Mouse (Mus musculus) left cerebral cortex, postnatal 36 days (tissue): Measurements from ENCODE around the gene Med29. TPM values are rescaled to one million over a fixed set of nuclear protein-coding genes. Genes with fewer than 3 reads are reported as not detected.
"Not testable (repeated sequence)": the region's sequence is repeated elsewhere in the genome, so short reads cannot be mapped to it uniquely, and the experiment has no call there.

Experiments
- DNase-seq, 2 experiments: peaks; one replicate each; pipeline ENCODE4 v3.0.0; 2021 to 2022; ENCODE audit warnings: low spot score in 2 of 2, mixed read lengths in 1 of 2
- intact Hi-C: fragments of 180-260 bp; cut with DNase I; formaldehyde crosslinking; loops from one replicate; pipeline ENCODE4 v1.15.1; 2025
- total RNA-seq, 2 experiments: library from RNA; stranded (reverse); gene quantifications; 2 replicates each; pipeline ENCODE4 v1.2.3; 2021

Med29 gene
- total RNA-seq, 2 experiments from 2014 or later: 17.9 to 21.3 TPM

DNA sequence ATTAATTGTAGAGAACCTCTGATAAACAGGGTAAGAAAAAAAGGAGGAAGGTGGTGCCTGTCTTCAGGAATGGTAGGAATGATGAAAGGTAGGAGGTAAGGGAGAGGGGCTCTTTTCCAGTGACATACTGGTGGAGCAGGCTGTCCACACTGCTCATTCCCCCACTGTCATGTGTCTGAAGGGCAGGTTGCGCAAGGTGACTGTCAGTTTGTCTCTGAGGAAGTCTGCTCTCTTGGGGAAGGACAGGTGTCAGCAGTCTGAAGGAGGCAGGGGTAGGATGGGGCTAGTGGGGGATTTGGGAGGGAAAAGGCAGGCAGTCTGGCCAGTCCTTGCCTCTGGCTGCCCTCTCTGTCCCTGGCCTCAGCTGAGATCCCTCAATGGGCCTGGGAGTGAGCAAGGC, 8.5 kb upstream of the Med29 start:
- intact Hi-C loops: no loop called here
- DNase-seq: no peak

DNA sequence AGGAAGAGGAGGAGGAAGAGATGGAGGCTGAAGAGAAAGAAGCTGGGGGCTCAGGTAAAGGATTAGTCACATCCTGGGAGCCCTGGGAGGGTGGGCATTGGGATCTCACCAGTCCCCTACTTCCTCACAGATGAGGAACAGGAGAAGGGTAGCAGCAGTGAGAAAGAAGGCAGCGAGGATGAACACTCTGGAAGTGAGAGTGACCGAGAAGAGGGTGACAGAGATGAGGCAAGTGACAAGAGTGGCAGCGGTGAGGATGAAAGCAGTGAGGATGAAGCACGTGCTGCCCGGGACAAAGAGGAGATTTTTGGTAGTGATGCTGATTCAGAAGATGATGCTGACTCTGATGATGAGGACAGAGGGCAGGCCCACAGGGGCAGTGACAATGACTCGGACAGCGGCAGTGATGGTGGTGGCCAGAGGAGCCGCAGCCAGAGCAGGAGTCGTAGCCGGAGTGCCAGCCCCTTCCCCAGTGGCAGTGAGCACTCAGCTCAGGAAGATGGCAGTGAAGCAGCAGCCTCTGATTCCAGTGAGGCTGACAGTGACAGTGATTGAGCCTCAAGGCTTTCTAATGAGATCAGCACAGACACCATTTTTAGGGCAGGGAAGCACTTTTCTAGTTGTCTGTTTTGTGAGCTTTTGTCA, 6.3 kb upstream of the Med29 start:
- DNase-seq: no peak
- intact Hi-C loops: no loop called here

GRCm38 (mm10) chr7:28398000-28398399, 5.5 kb upstream of the Med29 start:
- intact Hi-C loops: no loop called here
- no peak for DNase-seq

- intact Hi-C loops: no loop called here
- DNase-seq: no peak
Measured at GRCm38 (mm10) chr7:28395425-28395824, 2.9 kb upstream of the Med29 start.

DNA sequence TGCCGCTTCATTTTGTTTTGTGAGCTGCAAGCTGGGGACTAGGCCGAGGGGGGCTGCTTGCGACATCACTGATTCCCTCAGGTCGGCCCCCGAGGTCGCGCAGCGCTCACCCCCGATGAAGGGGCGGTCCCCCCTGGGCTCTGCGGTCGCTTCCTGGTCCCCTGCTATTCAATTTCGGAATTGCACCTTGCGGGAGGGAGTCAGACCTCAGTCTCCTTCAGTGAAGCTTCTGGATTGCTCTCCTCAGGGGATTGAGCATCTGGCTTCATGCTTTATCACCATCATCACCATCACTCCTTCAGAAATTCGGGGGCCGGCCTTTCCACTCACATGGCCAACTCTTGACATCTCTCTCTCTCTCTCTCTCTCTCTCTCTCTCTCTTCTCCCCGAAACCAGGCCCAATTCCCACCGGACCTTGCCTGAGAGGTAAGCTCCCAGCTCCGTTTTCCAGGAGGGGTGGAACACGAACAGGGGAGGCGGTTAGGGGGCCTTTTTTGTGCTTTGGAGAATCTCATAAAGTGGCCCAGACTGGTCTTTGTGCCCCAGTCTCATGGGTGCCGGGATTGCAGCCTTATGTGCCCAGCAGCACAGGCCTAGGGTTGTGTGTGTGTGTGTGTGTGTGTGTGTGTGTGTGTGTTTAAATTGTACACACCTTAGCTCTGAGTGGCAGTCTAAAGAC, 904 bp upstream of the Med29 start:
- DNase-seq: no peak
- intact Hi-C loops: no loop called here

DNA sequence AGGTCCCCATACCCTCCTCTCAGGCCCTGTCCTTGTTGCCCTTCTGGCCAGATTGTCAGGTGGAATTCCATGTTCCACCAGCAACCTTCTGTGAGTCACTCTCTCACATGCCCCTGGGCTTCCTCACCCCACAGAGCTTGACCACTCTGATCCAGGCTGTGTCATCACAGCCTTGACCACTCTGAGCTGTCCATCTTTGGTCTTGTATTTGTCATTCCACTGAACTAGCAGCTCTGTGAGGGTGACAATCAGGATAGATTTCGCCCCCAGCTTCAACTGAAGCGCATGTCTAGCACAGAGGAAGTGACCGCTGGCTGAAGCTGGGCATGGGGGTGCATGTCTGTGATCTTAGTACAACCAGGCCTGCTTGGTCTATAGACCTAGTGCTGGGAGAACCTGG, 2.2 kb downstream of the Med29 start:
- no peak for DNase-seq
- intact Hi-C loops: no loop called here

DNA sequence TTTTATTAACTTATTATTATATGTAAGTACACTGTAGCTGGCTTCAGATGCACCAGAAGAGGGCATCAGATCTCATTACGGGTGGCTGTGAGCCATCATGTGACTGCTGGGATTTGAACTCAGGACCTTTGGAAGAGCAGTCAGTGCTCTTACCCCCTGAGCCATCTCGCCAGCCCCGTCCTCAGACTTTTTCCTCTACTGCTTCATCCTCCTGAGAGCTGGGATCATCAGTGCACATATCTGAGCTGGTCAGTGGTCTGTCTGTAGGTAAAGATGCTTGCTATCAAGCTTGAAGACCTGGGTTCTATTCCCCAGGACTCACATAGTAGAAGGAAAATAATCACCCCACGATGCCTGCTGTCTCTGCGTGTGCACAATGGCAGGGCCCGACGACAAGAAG, 5.1 kb downstream of the Med29 start:
- intact Hi-C loops, DNase-seq: not testable (repeated sequence)

- not testable (repeated sequence) for DNase-seq
- intact Hi-C loops: loop anchor here (1.0 kb wide), 1 partner anchor 14 kb away; no protein-coding TSS in a partner anchor
Measured at GRCm38 (mm10) chr7:28386877-28387276, 5.6 kb downstream of the Med29 start.

DNA sequence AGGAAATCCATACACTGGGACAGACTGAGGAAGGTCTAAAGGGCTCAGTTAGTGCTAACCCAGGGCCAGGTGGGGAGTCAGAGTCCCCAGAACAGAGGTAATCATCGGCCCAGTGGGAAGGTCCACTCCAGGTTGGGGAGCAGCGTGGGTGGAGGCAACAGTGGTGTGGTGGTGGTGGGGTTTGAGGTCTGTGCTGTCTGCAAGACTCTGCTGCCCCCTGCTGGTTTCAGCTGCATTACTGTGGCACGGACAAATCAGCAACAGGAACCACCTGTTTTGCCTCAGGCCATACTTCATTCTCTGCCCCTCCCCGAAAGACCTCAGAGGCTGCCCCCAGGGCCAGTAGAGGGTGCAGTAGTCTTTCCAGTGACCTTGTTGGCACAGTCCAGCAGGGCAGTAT, 6.0 kb downstream of the Med29 start:
- DNase-seq: peak; percentile 49 to 66
- intact Hi-C loops: loop anchor here (1.0 kb wide), 1 partner anchor 13 kb away; no protein-coding TSS in a partner anchor

DNA sequence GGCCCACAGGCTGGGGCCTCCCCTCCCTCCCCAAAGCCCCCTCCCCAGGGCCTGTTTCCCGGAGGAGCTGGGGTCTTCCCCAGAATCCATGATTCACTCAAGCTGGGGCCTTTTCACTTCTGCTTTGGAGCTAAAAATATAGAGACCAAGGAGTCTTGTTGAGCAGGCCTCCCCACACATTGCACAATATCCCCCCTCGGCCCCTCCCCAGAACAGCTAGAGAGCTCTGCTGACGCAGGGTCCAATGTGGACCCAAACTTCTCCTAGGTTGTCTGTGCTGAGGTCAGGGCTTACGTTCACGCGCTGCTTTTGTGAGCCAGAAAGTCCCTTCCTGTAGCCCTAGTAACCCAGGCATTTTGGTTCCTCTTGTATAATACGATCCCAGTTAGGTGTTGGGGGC, 6.5 kb downstream of the Med29 start:
- no peak for DNase-seq
- intact Hi-C loops: loop anchor here (1.0 kb wide), 1 partner anchor 13 kb away; no protein-coding TSS in a partner anchor

GRCm38 (mm10) chr7:28385196-28385595, 7.3 kb downstream of the Med29 start:
- no peak for DNase-seq
- intact Hi-C loops: no loop called here

- intact Hi-C loops: no loop called here
- DNase-seq: no peak
Measured at GRCm38 (mm10) chr7:28384162-28384561, 8.3 kb downstream of the Med29 start.

DNA sequence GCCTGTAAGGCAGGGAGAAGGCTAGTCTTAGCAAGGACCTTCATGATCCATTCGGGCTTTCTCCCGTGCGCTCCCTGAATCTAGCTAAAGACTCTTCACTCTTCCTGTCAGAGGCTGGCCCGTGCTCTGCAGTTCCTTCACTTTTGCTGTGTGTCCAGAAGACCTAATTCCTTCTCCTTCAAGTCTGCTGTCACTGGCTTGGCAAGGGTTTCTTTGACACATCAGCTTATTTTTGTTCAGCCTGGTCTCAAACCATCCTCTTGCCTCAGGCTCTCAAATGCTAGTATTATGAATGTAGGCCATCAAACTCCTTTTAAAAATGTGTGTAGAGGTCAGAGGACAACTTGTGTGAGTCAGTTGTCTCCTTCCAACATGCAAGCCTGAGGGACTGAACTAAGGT, 8.9 kb downstream of the Med29 start:
- intact Hi-C loops: no loop called here
- DNase-seq: no peak

DNA sequence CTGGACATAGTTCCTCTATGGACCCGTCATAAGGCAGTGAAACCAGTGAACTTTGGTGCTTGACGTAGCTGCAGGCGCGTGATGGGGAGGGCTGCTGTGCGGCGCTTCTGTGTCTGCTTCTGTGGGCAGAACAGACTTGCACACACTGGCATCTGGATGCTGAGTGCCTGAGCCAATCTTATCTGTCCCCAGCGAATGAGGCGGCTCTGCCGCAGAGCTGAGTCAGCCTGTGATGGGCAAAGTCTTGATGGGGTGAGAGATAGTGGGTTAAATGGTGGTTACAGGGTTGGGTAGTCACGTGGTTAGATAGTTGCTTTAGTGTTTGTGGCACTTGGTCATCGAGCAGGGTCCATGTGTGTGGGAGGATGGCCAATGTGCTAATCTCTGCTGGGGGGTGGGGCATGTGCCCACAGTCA, 9.5 kb downstream of the Med29 start:
- DNase-seq: peak; percentile 68 to 72
- intact Hi-C loops: no loop called here

DNA sequence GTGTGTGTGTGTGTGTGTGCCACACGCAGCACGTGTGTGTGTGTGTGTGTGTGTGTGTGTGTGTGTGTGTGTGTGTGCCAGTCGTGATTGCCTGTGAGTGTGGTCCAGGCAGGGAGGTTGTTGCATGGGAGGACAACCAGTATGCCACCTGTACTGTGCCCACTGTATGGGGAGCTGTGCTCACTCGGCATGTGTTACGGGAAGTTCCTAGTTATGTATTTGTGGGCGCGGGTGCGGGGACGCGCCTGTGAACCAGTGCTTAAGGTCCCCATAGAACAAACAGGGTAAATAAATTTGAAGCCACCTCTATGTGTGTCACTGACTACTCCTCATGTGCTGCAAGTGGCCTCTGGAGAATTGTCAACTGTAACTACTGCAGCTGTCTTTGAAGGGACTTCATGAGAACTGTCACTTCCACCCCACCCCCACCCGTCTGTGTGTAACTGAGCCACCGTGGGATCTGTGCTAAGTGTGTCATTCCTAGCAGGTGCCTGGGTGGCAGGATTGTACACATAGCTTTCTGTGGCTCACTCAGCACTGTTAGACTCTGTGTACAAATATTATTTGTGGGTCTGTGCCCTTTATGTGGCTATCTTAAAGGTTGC, 10.1 kb downstream of the Med29 start:
- no peak for DNase-seq
- intact Hi-C loops: no loop called here

DNA sequence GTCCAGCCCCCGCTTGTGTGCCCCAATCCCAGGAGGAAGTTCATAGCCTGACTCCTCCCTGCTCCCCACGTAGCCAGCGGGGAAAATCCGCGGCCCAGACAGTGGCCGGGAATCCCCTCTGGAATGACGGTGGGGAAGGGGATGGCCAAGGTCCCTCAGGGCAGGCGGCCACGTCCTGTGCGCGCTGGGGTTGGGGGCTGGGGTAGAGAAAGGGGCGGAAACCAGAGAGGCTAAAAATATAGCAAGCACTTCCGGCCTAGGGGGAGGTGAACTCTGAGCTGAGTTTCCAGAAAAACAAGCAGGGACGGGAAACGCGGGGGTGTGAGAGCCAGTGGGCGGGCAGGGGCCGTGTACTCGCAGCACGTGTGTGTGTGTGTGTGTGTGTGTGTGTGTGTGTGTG, 10.6 kb downstream of the Med29 start:
- intact Hi-C loops: no loop called here
- peak; percentile 39 to 40 for DNase-seq

DNA sequence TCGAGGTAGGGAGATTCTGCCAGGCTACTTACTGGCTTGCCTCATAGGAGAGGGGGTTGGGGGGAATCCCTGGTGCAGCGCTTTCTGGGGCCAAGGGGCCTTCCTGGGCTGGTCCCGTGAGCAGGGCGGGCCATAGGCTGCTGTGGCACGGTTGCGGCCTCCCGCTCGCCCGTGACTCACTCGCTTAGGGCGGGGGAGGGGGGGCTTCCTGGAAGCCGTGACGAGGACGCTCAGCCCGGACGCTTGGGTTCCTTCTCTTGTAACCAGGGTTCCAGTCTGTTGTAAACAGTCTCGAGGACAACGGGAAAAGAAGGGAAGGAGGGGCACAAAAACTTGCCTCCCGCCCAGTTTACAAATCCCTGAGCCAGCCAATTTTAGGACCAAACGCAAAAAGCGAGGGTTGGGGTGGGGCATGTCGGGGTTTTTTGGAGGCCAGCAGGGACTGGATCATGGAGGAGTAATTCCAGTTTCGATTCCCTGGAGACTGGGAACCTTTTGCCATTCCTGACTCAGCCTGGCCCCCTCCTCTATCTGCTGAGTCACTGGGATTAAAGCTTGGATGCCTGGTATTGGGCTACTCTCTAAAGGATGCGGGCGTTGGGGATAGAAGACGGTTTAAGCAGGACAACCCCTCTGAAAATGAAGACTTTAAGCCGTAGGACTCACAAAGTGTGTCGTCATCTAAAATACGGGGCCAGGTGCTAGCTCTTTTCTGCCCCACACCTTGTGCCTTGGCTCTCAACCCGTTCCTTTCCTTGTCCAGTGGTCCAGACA, 11.3 kb downstream of the Med29 start:
- no peak for DNase-seq
- intact Hi-C loops: no loop called here

GRCm38 (mm10) chr7:28380237-28381016, 12.1 kb downstream of the Med29 start, which contains the start of gene Zfp36:
TSS of gene Zfp36 (minus strand) at chr7:28380253.
- intact Hi-C loops: no loop called here
- no peak for DNase-seq
